Mouse (Mus musculus) ES-E14 (cell line): Measurements from ENCODE around the gene Gucy2d. TPM values are rescaled to one million over a fixed set of nuclear protein-coding genes. Genes with fewer than 3 reads are reported as not detected.

Source experiments
- DNase-seq: peaks from one replicate; pipeline ENCODE4 v3.0.0-alpha.2; 2013; ENCODE audit warnings: low read depth, low spot score
- H3K27ac ChIP-seq: 2 replicates; pipeline ENCODE4 v1.5.1; 2012; ENCODE audit warnings: low read depth, mild to moderate bottlenecking, low read length, moderate library complexity, mixed read lengths; ENCODE audit not compliant: poor library complexity, insufficient read depth, severe bottlenecking
- H3K36me3 ChIP-seq: 2 replicates; pipeline ENCODE4 v1.6.1; 2012; ENCODE audit warnings: mild to moderate bottlenecking, low read length, moderate library complexity, mixed read lengths; ENCODE audit not compliant: control insufficient read depth, poor library complexity, insufficient read depth, severe bottlenecking
- H3K4me1 ChIP-seq, 2 experiments: fragments of 150-350 bp in 1 of 2; sonication (generic) in 1 of 2; 2 replicates each; pipeline ENCODE4 v1.6.1; 2012; ENCODE audit warnings: low read length in 2 of 2, mild to moderate bottlenecking in 1 of 2, mixed read lengths in 1 of 2; ENCODE audit not compliant: control insufficient read depth in 2 of 2, insufficient read depth in 2 of 2, poor library complexity in 1 of 2
- H3K4me3 ChIP-seq, 2 experiments: fragments of 150-350 bp in 1 of 2; sonication (generic) in 1 of 2; 2 replicates each; pipeline ENCODE4 v1.5.1; 2012; ENCODE audit warnings: low read length in 2 of 2, low read depth in 1 of 2, mild to moderate bottlenecking in 1 of 2, mixed read lengths in 1 of 2; ENCODE audit not compliant: insufficient read depth in 1 of 2, poor library complexity in 1 of 2, severe bottlenecking in 1 of 2
- H3K9ac ChIP-seq: 2 replicates; pipeline ENCODE4 v1.6.1; 2012; ENCODE audit warnings: low read depth, mild to moderate bottlenecking, low read length, mixed read lengths; ENCODE audit not compliant: poor library complexity, insufficient read depth, severe bottlenecking
- H3K9me3 ChIP-seq: fragments of 150-350 bp; sonication (generic); 2 replicates; pipeline ENCODE4 v1.6.1; 2012; ENCODE audit warnings: low read depth, mild to moderate bottlenecking, low read length; ENCODE audit not compliant: control insufficient read depth, insufficient read depth
- CHD2 ChIP-seq: IDR thresholded peaks from 2 replicates; pipeline ENCODE4 v1.6.1; 2014; ENCODE audit warnings: mild to moderate bottlenecking, low read depth, low read length, inconsistent platforms
- HCFC1 ChIP-seq: IDR thresholded peaks from 2 replicates; pipeline ENCODE4 v1.6.1; 2012; ENCODE audit warnings: low read length, inconsistent platforms, borderline replicate concordance; ENCODE audit not compliant: insufficient read depth
- MAFK ChIP-seq: IDR thresholded peaks from 2 replicates; pipeline ENCODE4 v1.6.1; 2014; ENCODE audit warnings: mild to moderate bottlenecking, low read depth, low read length, inconsistent platforms; ENCODE audit not compliant: insufficient read depth
- ZC3H11A ChIP-seq: IDR thresholded peaks from 2 replicates; pipeline ENCODE4 v1.6.1; 2012; ENCODE audit warnings: low read depth, mild to moderate bottlenecking, inconsistent platforms, low read length, borderline replicate concordance
- ZNF384 ChIP-seq: IDR thresholded peaks from 2 replicates; pipeline ENCODE4 v1.6.1; 2012; ENCODE audit warnings: low read depth, low read length, inconsistent platforms
- in situ Hi-C, 2 experiments: fragments of 600-800 bp; cut with MboI; formaldehyde crosslinking; loops; one replicate each; pipeline ENCODE4 v1.15.1; 2025; ENCODE audit warnings: low sequenced_read_pairs in 2 of 2, inconsistent platforms in 1 of 2; ENCODE audit not compliant: unreplicated experiment in 2 of 2
- total RNA-seq: library from RNA; depleted of rRNA; stranded (reverse); fragments of 300-350 nt; gene quantifications from 2 replicates; pipeline ENCODE4 v1.2.3, GENCODE M21; 2012

Gucy2d gene
- total RNA-seq, 1 experiment: not detected

DNA sequence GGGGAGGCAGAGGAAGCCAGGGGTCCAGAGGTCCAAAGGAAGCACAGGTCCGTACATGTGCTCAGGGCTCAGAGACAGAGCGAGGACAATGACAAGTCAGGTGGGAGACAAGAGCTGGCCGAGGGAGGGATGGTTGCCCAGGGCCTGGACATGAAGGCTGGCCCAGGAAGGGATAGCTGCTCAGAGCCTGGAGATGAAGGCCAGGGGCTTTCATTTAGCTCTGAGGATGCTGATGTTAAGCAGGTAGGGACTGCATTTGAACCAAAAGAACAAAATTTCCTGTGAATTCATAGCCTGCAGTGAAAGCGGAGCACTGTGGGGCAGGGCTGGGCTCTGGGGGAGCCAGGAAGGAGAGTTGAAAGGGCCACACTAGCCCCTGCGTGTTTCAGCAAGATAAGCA lies 52.1 kb downstream of the Gucy2d start:
- Histone ChIP-seq H3K9ac (no peak overlapping the region), H3K9me3 (no peaks in the 10 kb centered on the region), H3K4me3 (no peak overlapping the region), H3K4me1 (peaks cover 0 to 2% of the 10 kb centered on the region in 2 experiments; a peak in 1 of 4 replicates), H3K27ac (no peak overlapping the region), H3K36me3 (no peaks in the 10 kb centered on the region)
- no peak for TF ChIP-seq CHD2
- TF ChIP-seq HCFC1: no peak
- TF ChIP-seq ZC3H11A: no peak
- no peak for TF ChIP-seq ZNF384
- TF ChIP-seq MAFK: no peak
- in situ Hi-C loops: loop anchor here in 1 of 2 experiments (25.0 kb wide), 1 partner anchor 195 kb away; no protein-coding TSS in a partner anchor
- no peak for DNase-seq

DNA sequence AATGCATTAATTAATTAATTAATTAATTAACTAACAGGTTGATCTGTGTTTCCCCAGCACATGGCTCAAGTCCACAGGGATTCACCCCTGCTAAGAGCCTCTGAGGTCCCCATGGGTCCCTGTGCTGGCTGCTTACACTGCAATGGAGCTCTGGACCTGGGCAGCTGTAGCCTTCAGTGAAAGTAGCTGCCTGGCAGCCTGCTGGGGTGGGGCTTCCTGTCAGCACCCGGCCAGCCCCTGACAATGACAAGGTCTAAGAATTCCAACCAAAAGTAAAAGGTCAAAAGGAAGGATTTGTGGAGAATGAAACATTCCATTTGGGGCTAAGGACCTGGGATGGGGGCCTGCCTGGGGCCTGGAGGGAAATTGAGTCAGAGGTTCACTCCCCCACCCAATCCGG lies 53.1 kb downstream of the Gucy2d start:
- Histone ChIP-seq H3K9ac (no peak overlapping the region), H3K4me3 (no peak overlapping the region), H3K4me1 (peaks cover 0 to 2% of the 10 kb centered on the region in 2 experiments; a peak in 1 of 4 replicates), H3K27ac (no peak overlapping the region), H3K36me3 (no peaks in the 10 kb centered on the region), H3K9me3 (no peaks in the 10 kb centered on the region)
- in situ Hi-C loops: loop anchor here in 1 of 2 experiments (25.0 kb wide), 1 partner anchor 194 kb away; no protein-coding TSS in a partner anchor
- no peak for DNase-seq
- TF ChIP-seq ZNF384 (no peak), HCFC1 (no peak), ZC3H11A (no peak)

- TF ChIP-seq MAFK (no peak), CHD2 (no peak), HCFC1 (no peak), ZC3H11A (no peak), ZNF384 (no peak)
- Histone ChIP-seq H3K36me3 (no peaks in the 10 kb centered on the region), H3K4me3 (no peak overlapping the region), H3K9ac (no peak overlapping the region), H3K4me1 (peaks cover 0 to 2% of the 10 kb centered on the region in 2 experiments; a peak in 1 of 4 replicates), H3K27ac (no peak overlapping the region), H3K9me3 (no peaks in the 10 kb centered on the region)
- DNase-seq: no peak
- in situ Hi-C loops: loop anchor here in 1 of 2 experiments (25.0 kb wide), 1 partner anchor 193 kb away; no protein-coding TSS in a partner anchor
Measured at GRCm38 (mm10) chr7:98493901-98494480, 53.8 kb downstream of the Gucy2d start.

- in situ Hi-C loops: loop anchor here in 1 of 2 experiments (25.0 kb wide), 1 partner anchor 192 kb away; no protein-coding TSS in a partner anchor
- Histone ChIP-seq H3K4me1 (peaks cover 0 to 2% of the 10 kb centered on the region in 2 experiments; a peak in 1 of 4 replicates), H3K4me3 (no peak overlapping the region), H3K27ac (no peak overlapping the region), H3K9ac (no peak overlapping the region), H3K36me3 (no peaks in the 10 kb centered on the region), H3K9me3 (no peaks in the 10 kb centered on the region)
- TF ChIP-seq ZC3H11A (no peak), HCFC1 (no peak), ZNF384 (no peak), MAFK (no peak), CHD2 (no peak)
- no peak for DNase-seq
Measured at GRCm38 (mm10) chr7:98495591-98495990, 55.4 kb downstream of the Gucy2d start.
